Mouse (Mus musculus) telencephalon, adult 2 months (tissue): ENCODE measurements at regions not wholly inside any gene's neighbourhood (a gene's known extent, or its start where the extent isn't known, plus 50 kb on each side); places are given as distances from the start of the nearest gene placed in this dataset.

Experiments
- DNase-seq: peaks from one replicate; pipeline ENCODE4 v3.0.0-alpha.2; 2011; ENCODE audit warnings: low read depth, low spot score

DNA sequence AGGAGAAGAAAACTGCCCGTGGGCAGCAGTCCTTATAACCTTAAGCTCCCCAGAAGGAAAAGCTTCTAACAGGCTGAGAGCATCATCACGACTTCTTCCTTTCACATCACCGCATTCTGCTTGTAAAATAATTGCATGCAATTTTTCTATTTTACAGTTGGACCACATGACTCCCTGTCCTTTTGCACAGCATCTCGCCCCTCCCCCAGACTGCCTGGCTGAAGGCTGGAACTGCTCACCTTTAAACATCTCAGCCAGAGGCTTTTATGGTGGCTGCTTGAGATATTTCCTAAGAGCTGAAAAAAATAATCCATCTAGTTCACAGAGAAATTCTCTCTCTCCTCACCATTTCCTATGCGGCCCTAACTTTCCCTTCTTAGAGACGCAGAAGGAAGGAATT, 164.4 kb upstream of the Itga1 start:
- DNase-seq, result no peak

DNA sequence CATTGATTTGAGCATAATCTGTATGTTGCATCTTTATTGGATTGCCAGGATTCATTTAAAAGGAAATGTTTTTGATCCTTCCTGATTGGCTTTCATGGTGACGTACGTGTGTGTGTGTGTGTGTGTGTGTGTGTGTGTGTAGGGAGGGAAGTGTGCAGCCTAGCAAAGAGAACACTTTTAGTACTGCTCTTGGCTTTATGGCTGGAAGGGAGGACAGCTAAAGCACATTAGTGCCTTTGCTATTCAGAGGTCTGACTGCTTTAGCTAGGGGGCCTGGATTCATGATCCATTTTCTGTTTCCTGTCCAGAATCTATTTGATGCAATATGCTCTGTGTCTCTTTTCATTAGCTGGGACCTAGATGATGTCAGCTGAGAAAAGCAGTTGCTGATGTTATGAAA, 155.6 kb upstream of the Itga1 start:
- no peak for DNase-seq

DNA sequence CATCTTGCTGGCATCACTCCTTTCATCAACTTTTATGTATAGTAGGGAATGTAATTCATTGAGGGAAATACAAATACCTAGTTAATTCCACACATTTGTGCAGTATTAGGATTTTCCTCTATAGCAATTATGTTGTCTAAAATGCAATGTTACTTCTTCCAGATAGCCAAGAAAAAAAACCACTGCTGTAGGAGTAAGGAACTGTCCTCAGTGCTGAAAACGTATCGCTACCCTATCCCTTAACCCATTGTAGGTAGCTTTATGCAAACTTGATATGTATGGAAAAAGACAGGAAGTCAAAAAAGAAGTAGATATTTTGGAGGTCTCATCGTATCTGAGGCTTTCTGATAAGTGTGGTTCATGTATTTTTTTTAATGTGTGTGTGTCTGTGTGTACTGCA, 150.8 kb upstream of the Itga1 start:
- DNase-seq, result no peak

DNA sequence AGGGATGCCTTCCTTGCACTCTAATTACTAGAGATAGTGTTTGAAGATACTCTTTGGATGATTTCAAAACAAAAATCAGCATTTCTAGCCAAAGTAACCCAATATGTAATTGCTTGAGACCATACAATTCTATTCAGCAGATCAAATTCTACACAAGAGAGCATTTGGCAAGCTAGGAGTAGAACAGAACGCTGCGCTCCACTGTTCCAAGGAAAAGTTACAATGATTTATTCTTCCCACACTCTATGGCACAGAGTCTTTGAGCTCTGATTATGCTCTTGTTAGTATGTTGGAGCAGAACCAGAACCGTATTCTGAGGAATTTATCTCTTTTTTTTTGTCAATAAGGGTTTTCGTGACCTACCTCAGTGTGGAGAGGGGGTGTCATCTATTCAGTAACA, 130.2 kb upstream of the Itga1 start:
- peak; percentile 23 for DNase-seq

DNA sequence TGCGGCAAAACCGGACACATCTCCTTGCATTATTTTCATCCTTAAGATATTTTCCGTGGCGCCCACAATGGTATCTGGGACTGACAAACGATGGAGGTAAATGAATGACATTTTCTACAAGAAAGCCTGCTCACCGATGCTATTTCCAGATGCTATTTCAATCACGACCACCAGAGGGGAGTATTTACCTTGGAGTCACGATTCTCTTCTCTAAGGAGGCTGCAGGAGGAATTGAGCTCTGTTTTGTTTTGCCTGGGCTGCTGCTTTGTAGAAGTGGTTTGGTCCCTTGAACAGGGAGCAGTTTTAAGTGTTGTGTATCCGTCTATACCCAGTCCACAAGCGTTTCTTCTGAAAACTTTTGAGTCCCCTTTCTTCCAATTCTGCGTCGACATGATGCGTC, 128.7 kb upstream of the Itga1 start:
- peak; percentile 47 for DNase-seq

DNA sequence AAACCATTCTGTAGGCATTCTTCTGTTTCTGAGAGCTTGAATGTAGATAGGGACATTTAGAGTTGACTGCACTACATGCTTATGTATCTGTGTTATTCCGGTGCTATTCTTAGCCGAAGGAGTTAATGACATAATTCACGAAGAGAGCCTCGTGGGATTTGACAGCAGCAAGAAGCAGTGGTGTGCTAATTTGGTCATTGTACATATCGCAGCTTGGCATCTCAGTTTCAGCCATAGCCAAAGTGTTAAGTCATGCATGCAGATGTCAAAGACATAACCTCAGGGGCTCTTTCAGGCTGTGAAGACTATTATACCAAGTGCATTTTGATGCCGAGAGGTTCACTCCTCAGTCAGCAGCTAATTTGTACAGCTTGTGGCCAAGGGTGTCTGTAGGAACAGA, 125.1 kb upstream of the Itga1 start:
- no peak for DNase-seq

DNA sequence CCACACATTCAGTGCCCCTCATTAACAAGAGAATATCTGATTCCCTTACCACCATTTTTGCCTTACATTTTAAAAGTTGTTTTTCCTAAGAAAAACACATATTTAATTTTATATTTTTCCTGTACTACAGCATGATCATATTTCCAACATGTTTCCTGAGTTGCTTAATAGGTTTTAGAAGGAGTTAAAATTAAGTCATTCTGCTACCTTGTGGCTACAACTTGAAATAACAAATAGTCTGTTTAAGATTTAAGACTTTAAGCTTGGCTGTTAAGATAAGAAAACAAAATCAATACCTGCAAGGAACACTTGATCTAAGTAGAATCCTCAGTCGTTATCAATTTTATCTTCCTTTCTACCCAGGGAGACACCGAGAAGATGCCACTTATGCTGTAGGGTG, 117.9 kb upstream of the Itga1 start:
- DNase-seq, result no peak

DNA sequence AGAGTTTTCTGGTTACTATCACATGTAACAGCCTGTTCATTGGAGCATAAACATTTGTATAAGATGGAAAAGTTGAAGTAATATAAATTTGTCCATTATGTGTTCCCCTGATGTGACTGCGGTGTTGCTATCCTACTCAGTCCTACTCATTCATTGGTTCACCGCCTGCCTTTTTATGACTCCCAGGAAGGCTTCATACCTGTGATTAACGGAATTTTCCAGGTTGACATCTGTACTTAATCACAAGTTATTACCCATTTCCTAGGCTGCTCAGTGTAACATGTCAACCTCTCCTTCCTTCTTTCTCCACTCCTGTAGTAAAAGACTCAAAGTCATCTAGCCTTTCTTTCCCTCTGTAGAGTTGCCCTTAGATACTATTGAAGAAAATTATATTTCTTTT, 109.5 kb upstream of the Itga1 start:
- DNase-seq, result no peak

DNA sequence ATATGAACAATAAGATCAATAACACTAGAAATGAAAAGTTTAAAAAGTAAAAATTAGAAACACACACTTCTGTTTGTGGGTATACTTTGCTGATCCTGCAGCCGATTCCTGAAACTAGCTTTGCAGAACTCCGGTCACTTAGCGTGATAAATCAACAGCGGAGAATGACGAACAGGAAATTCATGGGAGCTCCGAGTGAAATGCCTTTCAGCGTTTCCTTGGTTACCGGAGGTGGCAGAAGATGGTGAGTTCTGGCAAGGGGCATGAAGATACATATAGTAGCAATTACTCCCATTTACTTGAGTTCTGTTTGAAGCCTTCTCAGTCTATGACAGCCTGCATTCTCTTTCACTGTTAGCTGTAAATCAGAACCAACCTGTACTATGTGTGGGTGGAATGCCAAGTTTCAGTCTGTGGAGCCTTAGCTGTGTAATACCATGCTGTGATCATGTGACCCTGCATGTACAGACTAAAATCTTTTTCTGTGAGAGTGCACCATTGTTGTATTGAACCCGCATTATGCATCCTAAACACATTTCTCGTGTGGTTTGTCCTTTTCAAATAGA, 109.0 kb upstream of the Itga1 start:
- peak; percentile 13 for DNase-seq

DNA sequence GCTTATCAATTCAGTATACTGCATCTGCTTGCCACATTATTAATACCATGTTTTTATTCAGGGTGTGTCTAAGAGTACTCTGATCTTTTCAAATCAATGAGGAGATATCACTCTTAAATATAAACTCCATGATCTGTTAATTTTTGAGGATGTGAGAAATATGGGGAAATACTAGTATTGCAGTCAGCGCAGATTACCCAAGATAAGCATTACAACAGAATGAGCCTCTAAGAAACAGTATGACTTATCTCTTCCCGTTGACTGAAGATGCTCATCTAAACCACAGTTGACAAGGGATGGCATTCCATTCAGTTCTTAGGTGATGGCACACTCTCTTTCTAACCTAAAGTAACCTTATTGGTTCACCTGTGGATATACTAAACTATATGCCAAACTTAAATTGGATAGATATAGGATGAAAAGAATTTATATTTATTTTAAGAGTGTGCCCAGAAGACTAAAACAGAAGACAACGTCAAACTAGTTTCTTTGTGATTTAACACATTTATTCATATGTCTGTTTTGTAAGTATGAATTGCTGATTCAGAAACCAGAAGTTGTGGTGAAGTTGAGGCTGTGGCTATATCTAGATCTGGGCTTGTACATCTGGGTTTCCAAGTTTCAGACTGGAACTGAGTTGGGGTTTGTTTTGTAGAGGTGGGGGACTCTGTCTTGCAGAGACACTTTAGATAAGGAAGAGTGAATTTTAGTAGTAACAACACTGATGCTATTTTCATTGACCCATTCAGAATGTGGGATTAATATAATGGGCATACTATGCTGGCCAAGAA, 107.8 kb upstream of the Itga1 start:
- no peak for DNase-seq

DNA sequence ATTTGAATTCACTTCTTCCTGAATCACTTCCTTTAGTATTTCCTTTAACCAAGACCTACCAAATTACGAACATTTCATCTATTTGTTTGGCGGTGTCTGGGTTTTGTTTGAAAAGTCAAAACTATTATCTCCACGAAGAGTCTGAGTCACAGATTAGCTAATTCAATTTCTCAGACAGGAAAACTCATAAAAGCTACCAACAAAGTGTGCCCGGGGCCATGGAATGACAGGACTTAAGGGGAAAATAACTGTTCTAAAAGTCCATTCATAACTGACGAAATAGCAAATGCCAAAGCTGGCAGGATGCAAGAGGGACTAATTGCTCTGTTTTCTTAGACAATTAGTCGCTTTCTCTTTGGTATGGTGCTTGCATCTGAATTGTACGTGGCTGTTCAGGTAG, 105.0 kb upstream of the Itga1 start:
- no peak for DNase-seq

DNA sequence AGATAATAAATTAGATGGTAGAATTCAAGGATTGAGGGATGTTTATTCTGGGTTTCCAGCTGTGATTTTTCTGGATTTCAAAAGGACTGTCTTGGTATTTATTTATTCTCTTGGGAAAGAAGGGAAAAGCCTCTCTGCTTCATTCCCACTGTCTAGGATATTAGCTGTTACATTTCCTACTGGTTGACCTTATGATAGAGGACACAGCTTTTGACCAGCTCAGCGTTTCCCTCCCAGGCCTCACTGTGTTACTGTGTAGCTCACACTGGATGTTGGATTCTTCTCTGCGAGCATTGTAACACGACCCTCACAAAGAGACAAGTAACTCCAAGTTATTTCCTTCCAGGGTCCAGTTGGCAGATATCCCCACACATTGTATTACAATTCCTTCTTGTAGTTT, 97.4 kb upstream of the Itga1 start:
- DNase-seq, result no peak

DNA sequence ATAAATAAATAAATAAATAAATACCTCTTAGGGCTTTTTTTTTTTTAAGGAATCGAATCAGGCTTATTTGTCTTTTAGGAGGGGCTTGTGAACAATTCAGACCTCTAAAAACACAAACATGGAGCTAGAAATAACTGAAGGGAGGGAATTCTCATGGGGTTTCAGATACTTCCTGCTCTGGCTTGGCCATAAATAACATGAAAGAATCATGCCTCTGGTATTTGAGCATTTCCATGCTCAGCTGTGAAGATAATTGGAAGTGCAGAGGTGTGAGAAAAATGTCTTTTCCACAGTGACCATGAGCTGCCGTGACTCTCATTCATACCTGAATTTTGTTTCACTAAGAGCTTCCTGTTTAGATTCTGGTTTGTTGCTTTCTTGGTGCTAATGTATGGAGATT, 86.3 kb upstream of the Itga1 start:
- no peak for DNase-seq

DNA sequence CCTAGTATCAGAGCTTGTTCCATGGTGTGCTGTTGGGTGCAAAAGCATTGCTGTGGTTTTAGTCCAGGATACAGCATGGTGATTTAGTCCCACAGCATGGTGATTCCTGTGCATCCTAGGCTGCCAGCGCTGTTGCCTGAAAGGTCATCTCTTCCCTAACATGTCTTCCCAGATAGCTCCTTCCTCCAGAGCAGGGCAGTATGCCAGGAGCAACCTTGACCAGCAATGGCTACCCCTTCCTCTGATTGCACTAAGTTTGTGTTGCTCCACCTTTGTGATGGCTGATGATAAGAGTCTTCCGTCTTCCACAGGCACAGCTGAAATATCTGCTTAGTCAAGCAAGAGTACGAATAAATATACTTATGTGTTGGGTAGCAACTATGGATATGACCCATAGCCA, 85.6 kb upstream of the Itga1 start:
- no peak for DNase-seq

DNA sequence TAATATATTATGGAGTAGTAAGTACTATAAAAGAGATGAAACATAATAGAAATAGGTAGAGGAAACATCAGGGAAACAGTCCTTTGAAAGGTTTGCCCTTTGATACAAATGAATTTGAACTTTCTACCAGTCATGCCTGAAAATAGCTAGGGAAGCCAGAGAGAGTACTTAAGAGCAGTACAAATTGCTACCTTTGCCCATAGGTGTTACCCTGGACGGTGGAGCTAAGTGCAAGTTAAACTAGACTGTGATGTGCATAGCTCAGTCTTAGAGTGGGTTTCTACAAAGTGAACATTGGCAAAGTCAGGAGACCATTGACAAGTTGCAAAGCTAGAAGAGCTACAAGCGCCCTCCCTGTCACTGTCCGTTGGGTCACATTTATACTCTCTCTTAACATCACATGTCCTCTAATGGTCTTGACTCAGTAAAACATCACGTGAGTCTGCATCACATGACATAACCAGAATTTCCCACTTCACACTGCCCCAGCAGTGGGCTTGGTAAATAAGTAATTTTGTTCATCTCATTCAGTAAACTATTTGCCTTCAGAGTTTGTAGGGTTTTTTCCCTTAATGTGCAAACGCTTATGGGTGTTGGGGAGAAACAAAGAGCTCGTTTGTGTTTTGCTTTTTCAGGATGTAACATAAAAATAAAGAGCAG, 80.6 kb upstream of the Itga1 start:
- DNase-seq, result no peak

DNA sequence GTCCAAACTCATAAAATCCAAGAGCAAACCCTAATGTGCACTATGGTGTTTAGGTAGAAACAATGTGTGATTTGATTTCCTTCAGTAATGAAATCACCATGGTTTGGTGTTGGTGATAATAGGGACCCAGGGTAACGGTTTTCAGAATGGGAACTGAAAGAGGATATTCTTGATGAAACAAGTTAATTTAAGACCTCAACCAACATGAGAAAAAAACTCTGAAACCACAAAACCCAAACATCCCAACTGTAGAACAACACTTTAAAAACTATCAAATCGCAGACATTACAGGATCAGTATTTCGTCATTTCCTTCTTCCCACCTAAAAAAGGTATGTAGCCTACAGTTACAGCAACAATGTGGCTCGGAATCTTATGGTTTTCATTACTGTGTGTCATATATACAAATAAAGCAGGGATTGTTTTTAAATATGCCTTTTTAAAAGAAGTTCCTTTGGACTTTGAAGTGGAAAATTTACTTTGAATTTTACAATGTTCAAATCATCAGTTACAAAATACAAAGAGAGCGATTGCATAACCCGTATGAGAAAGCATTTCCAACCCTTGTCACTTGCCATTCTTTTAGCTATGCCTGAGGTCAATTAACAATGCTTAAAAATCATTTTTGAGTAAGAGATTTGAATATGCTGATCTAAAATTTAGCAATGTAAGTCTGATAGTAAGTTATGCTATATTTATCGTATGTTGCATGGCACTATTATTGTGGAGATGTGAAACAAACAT, 76.6 kb upstream of the Itga1 start:
- no peak for DNase-seq

DNA sequence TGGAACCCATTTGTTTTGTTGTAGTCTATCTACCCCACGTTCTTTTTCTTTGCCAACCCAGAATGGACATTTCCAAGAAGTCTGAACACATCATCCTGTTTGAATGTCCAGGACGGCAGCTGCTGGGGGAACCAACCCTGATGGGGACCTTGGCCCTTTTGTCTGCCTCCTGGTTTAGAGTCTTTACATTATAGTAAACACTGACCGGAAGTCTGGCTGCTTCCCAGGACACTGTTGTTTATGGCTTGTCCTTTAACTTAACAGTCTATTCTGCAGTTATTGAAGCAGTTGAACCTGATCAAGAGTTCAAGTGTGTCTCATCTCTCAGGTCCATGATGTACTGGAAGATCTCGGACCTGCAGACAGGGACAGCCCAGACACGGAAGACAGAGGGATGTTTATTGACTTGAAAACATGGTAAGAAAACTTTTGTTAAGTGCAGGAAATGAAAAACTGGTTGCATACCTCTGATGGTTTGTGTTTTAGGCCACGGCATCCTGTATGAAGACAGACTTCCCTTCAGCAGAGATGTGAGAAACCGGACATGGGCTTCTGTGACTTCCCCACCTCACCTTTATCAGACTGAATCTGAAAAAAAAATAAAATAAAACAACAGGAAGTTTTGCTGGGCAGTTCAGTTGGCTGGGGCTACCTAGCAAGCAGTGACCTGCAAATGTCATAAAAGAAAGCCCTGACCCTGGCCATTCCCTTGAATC, 69.7 kb upstream of the Itga1 start:
- no peak for DNase-seq

DNA sequence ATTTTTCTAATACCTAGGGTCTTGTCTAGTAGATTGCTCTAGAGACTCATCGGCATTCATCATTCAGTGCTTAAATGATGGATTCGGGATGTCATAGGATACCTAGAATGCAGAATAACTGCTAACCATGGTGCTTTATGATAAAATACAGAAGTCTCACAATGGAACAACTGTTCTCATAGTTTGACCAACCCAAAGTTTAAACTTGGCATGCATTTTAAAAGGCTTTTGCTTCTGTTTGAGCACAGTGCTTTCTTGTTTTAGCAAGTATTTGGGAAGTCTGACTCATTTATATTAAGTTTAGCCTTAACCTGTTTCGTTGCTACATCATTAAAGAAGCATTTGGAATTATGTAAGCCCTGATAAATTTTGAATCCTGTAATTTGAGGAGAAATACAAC, 64.2 kb upstream of the Itga1 start:
- no peak for DNase-seq

DNA sequence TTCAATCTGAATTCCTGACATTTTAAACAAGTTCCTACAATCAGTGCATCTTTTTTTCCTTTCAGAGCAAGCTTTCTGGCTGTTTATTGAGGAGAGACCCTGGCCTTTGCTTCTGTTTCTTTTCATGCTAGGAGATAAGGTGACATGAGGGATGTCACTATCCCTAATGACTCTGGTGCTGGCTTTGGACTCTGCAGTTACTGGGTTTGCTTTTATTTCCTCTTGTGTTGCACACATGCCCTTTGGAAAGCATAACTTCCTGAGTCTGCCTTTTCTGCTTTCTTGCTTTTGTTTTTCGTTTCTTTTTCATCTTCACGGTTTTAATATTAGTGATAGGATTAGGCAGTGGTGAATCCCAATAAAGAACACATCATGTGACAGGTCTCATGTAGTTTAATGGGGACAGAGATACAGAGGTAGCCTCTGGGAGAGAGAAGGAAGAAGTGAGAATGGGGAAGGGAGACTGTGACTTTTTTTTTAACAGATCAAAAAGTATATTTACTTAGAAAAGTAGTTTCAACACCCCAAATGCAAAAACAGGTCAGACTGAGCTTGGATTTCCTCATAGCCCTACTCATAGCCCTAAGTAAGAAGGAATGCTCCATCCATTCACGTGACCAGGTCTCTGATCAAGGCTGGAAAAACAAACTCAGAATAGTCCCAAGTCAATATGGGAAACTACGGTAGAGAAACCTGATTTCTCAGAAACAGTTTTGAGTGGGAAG, 61.1 kb upstream of the Itga1 start:
- DNase-seq, result no peak

DNA sequence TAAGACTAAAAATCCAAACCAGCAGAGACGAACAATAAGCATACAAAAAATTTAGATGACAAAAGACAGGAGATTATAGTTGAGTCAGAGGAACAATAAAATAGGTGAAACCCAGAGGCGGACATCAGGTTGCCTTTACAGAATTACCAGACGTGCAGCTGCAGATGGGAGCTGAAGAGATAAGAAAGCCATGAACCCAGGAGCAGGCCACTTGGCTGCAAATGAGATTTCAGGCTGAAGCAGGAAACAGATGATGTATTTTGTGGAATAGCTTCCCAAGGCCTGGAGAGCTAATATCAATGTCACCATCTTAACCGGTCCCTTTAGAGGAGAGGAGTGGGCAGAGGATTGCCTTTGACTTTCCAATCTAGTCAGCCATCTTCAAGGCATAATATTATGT, 57.6 kb upstream of the Itga1 start:
- DNase-seq, result no peak
